Mouse (Mus musculus) heart, adult 2 months (tissue): ENCODE measurements around the gene Pheta2. TPM values are rescaled to one million over a fixed set of nuclear protein-coding genes. Genes with fewer than 3 reads are reported as not detected.
A peak's percentile ranks its signal among the peaks of the same experiment; 100 is the strongest.

ENCODE experiments used
- DNase-seq, 2 experiments: peaks; one replicate each; pipeline ENCODE4 v3.0.0; 2021
- H3K27ac ChIP-seq: fragments of 200-600 bp; 2 replicates; pipeline ENCODE4 v1.8.1; 2022
- H3K27me3 ChIP-seq: fragments of 200-500 bp; 2 replicates; pipeline ENCODE4 v1.6.1; 2012; ENCODE audit warnings: mild to moderate bottlenecking, low read length, inconsistent platforms, mixed read lengths; ENCODE audit not compliant: control insufficient read depth, insufficient read depth
- H3K36me3 ChIP-seq: fragments of 200-500 bp; 2 replicates; pipeline ENCODE4 v1.6.1; 2012; ENCODE audit warnings: low read length, inconsistent platforms; ENCODE audit not compliant: control insufficient read depth, insufficient read depth
- H3K4me1 ChIP-seq: fragments of 200-500 bp; 2 replicates; pipeline ENCODE4 v1.6.1; 2011; ENCODE audit warnings: low read length; ENCODE audit not compliant: control insufficient read depth, insufficient read depth
- H3K4me3 ChIP-seq: fragments of 200-600 bp; 2 replicates; pipeline ENCODE4 v1.8.1; 2022
- H3K79me2 ChIP-seq: fragments of 200-500 bp; replicated peaks from 2 replicates; pipeline ENCODE4 v1.6.1; 2012; ENCODE audit warnings: mild to moderate bottlenecking, inconsistent platforms, low read length, moderate library complexity, mixed read lengths; ENCODE audit not compliant: control insufficient read depth, insufficient read depth
- H3K9ac ChIP-seq: fragments of 200-500 bp; 2 replicates; pipeline ENCODE4 v1.6.1; 2012; ENCODE audit warnings: low read depth, mild to moderate bottlenecking, control low read depth, inconsistent platforms, low read length, mixed read lengths
- CTCF ChIP-seq: fragments of 200-600 bp; IDR thresholded peaks from 2 replicates; pipeline ENCODE4 v1.8.1; 2022; ENCODE audit warnings: antibody characterized with exemption, mild to moderate bottlenecking, moderate library complexity
- EP300 ChIP-seq: fragments of 200-500 bp; IDR thresholded peaks from 2 replicates; pipeline ENCODE4 v1.6.1; 2011; ENCODE audit warnings: low read depth, low read length, control low read depth; ENCODE audit not compliant: insufficient read depth
- POLR2A ChIP-seq: fragments of 200-500 bp; IDR thresholded peaks from 2 replicates; pipeline ENCODE4 v1.6.1; 2011; ENCODE audit warnings: mild to moderate bottlenecking, low read depth, low read length, control low read depth; ENCODE audit not compliant: insufficient read depth
- WGBS: fragments of 180-500 bp; shearing (Covaris S2); methylation state at CpG from one replicate; pipeline ENCODE4 v1.1.7; 2018; 5-methylcytosine and 5-hydroxymethylcytosine counted together
- intact Hi-C: fragments of 180-260 bp; cut with DNase I; formaldehyde crosslinking; loops from one replicate; pipeline ENCODE4 v1.15.1; 2025
- polyA plus RNA-seq: library from polyadenylated mRNA; depleted of rRNA; stranded (reverse); fragments of >200 nt; gene quantifications from 2 replicates; pipeline ENCODE4 v1.2.3, GENCODE M21; 2012
- total RNA-seq, 2 experiments: library from RNA; stranded (reverse); gene quantifications; 2 replicates each; pipeline ENCODE4 v1.2.3; 2021

Pheta2 gene
- total and polyA plus RNA-seq, 3 experiments: 0.70 to 1.2 (median 0.76) TPM

GRCm38 (mm10) chr15:82345820-82346470 lies 7.2 kb downstream of the Pheta2 start:
- peak overlapping the region; percentile 100 for H3K27ac ChIP-seq
- peak overlapping the region; percentile 65 for H3K4me3 ChIP-seq
- H3K4me1 ChIP-seq: peaks cover 15% of the 10 kb centered on the region
- intact Hi-C loops: loop anchor here (5.0 kb wide), 1 partner anchor 199 kb away; the partner anchor contains the start of gene Srebf2
- H3K36me3 ChIP-seq: peaks cover 7% of the 10 kb centered on the region; the same call in 1 of the 2 replicates
- H3K9ac ChIP-seq: peak overlapping the region; percentile 81
- peaks cover 7% of the 10 kb centered on the region; the same call in 1 of the 2 replicates for H3K79me2 ChIP-seq
- no peaks in the 10 kb centered on the region for H3K27me3 ChIP-seq
- under 1% methylated on average over 51 of the region's 51 CpGs for WGBS
- DNase-seq: peak; percentile 97 to 98
- TF ChIP-seq EP300 (0 out of 2 replicates have a peak, but pooled peaks have one; percentile 51), POLR2A (peak; percentile 69), CTCF (no peak)

- TF ChIP-seq POLR2A: no peak
- TF ChIP-seq EP300: no peak
- TF ChIP-seq CTCF: peak; percentile 23; the same call in 1 of the 2 replicates
- H3K4me3 ChIP-seq: peak overlapping the region; percentile 65
- intact Hi-C loops: loop anchor here (5.0 kb wide), 1 partner anchor 199 kb away; the partner anchor contains the start of gene Srebf2
- H3K4me1 ChIP-seq: peaks cover 15% of the 10 kb centered on the region
- peak overlapping the region; percentile 100 for H3K27ac ChIP-seq
- peaks cover 7% of the 10 kb centered on the region; the same call in 1 of the 2 replicates for H3K79me2 ChIP-seq
- peak overlapping the region; percentile 69 for H3K9ac ChIP-seq
- H3K27me3 ChIP-seq: no peaks in the 10 kb centered on the region
- WGBS: 17% methylated on average over 14 of the region's 14 CpGs
- DNase-seq: no peak
- peaks cover 7% of the 10 kb centered on the region; the same call in 1 of the 2 replicates for H3K36me3 ChIP-seq
Measured at GRCm38 (mm10) chr15:82346580-82347302, 8.0 kb downstream of the Pheta2 start.

GRCm38 (mm10) chr15:82347303-82347676 lies 8.5 kb downstream of the Pheta2 start:
- no peaks in the 10 kb centered on the region for H3K27me3 ChIP-seq
- H3K36me3 ChIP-seq: peaks cover 7% of the 10 kb centered on the region
- H3K4me1 ChIP-seq: peaks cover 17% of the 10 kb centered on the region
- peak overlapping the region; percentile 65; the same call in 1 of the 2 replicates for H3K4me3 ChIP-seq
- intact Hi-C loops: loop anchor here (5.0 kb wide), 1 partner anchor 200 kb away; the partner anchor contains the start of gene Srebf2
- TF ChIP-seq EP300: no peak
- no peak for TF ChIP-seq POLR2A
- no peak for TF ChIP-seq CTCF
- DNase-seq: no peak
- 59% methylated on average over 4 of the region's 4 CpGs for WGBS
- peak overlapping the region; percentile 28; the same call in 1 of the 2 replicates for H3K9ac ChIP-seq
- peaks cover 7% of the 10 kb centered on the region; the same call in 1 of the 2 replicates for H3K79me2 ChIP-seq
- H3K27ac ChIP-seq: peak overlapping the region; percentile 100

GRCm38 (mm10) chr15:82347852-82348251 lies 9.1 kb downstream of the Pheta2 start:
- peaks cover 7% of the 10 kb centered on the region for H3K36me3 ChIP-seq
- TF ChIP-seq POLR2A: no peak
- no peak for TF ChIP-seq EP300
- no peak for TF ChIP-seq CTCF
- H3K27me3 ChIP-seq: no peaks in the 10 kb centered on the region
- H3K79me2 ChIP-seq: peaks cover 7% of the 10 kb centered on the region; the same call in 1 of the 2 replicates
- H3K27ac ChIP-seq: no peak overlapping the region
- H3K4me3 ChIP-seq: no peak overlapping the region
- intact Hi-C loops: loop anchor here (5.0 kb wide), 1 partner anchor 201 kb away; the partner anchor contains the start of gene Srebf2
- H3K9ac ChIP-seq: no peak overlapping the region
- 93% methylated on average over 12 of the region's 12 CpGs for WGBS
- peaks cover 17% of the 10 kb centered on the region for H3K4me1 ChIP-seq
- DNase-seq: no peak

- 79% methylated on average over 8 of the region's 8 CpGs for WGBS
- Histone ChIP-seq H3K79me2 (peaks cover 7% of the 10 kb centered on the region; the same call in 1 of the 2 replicates), H3K4me3 (no peak overlapping the region), H3K27ac (no peak overlapping the region), H3K36me3 (peaks cover 7% of the 10 kb centered on the region), H3K27me3 (no peaks in the 10 kb centered on the region), H3K9ac (no peak overlapping the region), H3K4me1 (peaks cover 19% of the 10 kb centered on the region)
- intact Hi-C loops: loop anchor here (5.0 kb wide), 1 partner anchor 201 kb away; the partner anchor contains the start of gene Srebf2
- no peak for DNase-seq
- TF ChIP-seq CTCF: no peak
Measured at GRCm38 (mm10) chr15:82348258-82348998, 9.7 kb downstream of the Pheta2 start.
